Mouse (Mus musculus) heart, adult 2 months (tissue): ENCODE results near the gene Abcc9.

Source experiments
- CTCF ChIP-seq: fragments of 200-600 bp; IDR thresholded peaks from 2 replicates; pipeline ENCODE4 v1.8.1; 2022; ENCODE audit warnings: antibody characterized with exemption, mild to moderate bottlenecking, moderate library complexity
- POLR2A ChIP-seq: fragments of 200-500 bp; IDR thresholded peaks from 2 replicates; pipeline ENCODE4 v1.6.1; 2011; ENCODE audit warnings: mild to moderate bottlenecking, low read depth, low read length, control low read depth; ENCODE audit not compliant: insufficient read depth

- TF ChIP-seq CTCF, result no peak
- TF ChIP-seq POLR2A, result no peak
Measured at GRCm38 (mm10) chr6:142708369-142708768, 6.3 kb upstream of the Abcc9 start.
